Mouse (Mus musculus) heart, adult 2 months (tissue): ENCODE results near the gene Gm28269. TPM values are rescaled to one million over a fixed set of nuclear protein-coding genes. Genes with fewer than 3 reads are reported as not detected.

Experiments
- DNase-seq, 2 experiments: peaks; one replicate each; pipeline ENCODE4 v3.0.0; 2021
- H3K27ac ChIP-seq: fragments of 200-600 bp; 2 replicates; pipeline ENCODE4 v1.8.1; 2022
- H3K27me3 ChIP-seq: fragments of 200-500 bp; 2 replicates; pipeline ENCODE4 v1.6.1; 2012; ENCODE audit warnings: mild to moderate bottlenecking, low read length, inconsistent platforms, mixed read lengths; ENCODE audit not compliant: control insufficient read depth, insufficient read depth
- H3K36me3 ChIP-seq: fragments of 200-500 bp; 2 replicates; pipeline ENCODE4 v1.6.1; 2012; ENCODE audit warnings: low read length, inconsistent platforms; ENCODE audit not compliant: control insufficient read depth, insufficient read depth
- H3K4me1 ChIP-seq: fragments of 200-500 bp; 2 replicates; pipeline ENCODE4 v1.6.1; 2011; ENCODE audit warnings: low read length; ENCODE audit not compliant: control insufficient read depth, insufficient read depth
- H3K4me3 ChIP-seq: fragments of 200-600 bp; 2 replicates; pipeline ENCODE4 v1.8.1; 2022
- H3K79me2 ChIP-seq: fragments of 200-500 bp; replicated peaks from 2 replicates; pipeline ENCODE4 v1.6.1; 2012; ENCODE audit warnings: mild to moderate bottlenecking, inconsistent platforms, low read length, moderate library complexity, mixed read lengths; ENCODE audit not compliant: control insufficient read depth, insufficient read depth
- H3K9ac ChIP-seq: fragments of 200-500 bp; 2 replicates; pipeline ENCODE4 v1.6.1; 2012; ENCODE audit warnings: low read depth, mild to moderate bottlenecking, control low read depth, inconsistent platforms, low read length, mixed read lengths
- CTCF ChIP-seq: fragments of 200-600 bp; IDR thresholded peaks from 2 replicates; pipeline ENCODE4 v1.8.1; 2022; ENCODE audit warnings: antibody characterized with exemption, mild to moderate bottlenecking, moderate library complexity
- EP300 ChIP-seq: fragments of 200-500 bp; IDR thresholded peaks from 2 replicates; pipeline ENCODE4 v1.6.1; 2011; ENCODE audit warnings: low read depth, low read length, control low read depth; ENCODE audit not compliant: insufficient read depth
- POLR2A ChIP-seq: fragments of 200-500 bp; IDR thresholded peaks from 2 replicates; pipeline ENCODE4 v1.6.1; 2011; ENCODE audit warnings: mild to moderate bottlenecking, low read depth, low read length, control low read depth; ENCODE audit not compliant: insufficient read depth
- WGBS: fragments of 180-500 bp; shearing (Covaris S2); methylation state at CpG from one replicate; pipeline ENCODE4 v1.1.7; 2018; 5-methylcytosine and 5-hydroxymethylcytosine counted together
- intact Hi-C: fragments of 180-260 bp; cut with DNase I; formaldehyde crosslinking; loops from one replicate; pipeline ENCODE4 v1.15.1; 2025
- long read RNA-seq: library from polyadenylated mRNA; stranded (forward); transcript quantifications from one replicate; pipeline ENCODE4 v2.0.0, GENCODE M21; 2021
- polyA plus RNA-seq: library from polyadenylated mRNA; depleted of rRNA; stranded (reverse); fragments of >200 nt; gene quantifications from 2 replicates; pipeline ENCODE4 v1.2.3, GENCODE M21; 2012; rRNA removed
- total RNA-seq, 2 experiments: library from RNA; stranded (reverse); gene quantifications; 2 replicates each; pipeline ENCODE4 v1.2.3; 2021

Gm28269 gene
- total RNA-seq = not detected
- polyA plus RNA-seq = not detected in 2 replicates
- long read RNA-seq = 0 reads

GRCm38 (mm10) chrX:21744997-21745396, at the start of gene Gm28269:
Gm28269 (minus strand) TSS chrX:21745097.
- no peaks in the 10 kb centered on the region for H3K79me2 ChIP-seq
- intact Hi-C loops = no loop called here
- H3K9ac ChIP-seq = no peak within 1 kb of the TSS
- H3K27ac ChIP-seq = no peak within 1 kb of the TSS
- no peak for DNase-seq
- no peaks in the 10 kb centered on the region for H3K4me1 ChIP-seq
- H3K4me3 ChIP-seq = no peak within 1 kb of the TSS
- TF ChIP-seq POLR2A (no peak), EP300 (no peak), CTCF (no peak)
- no peaks in the 10 kb centered on the region for H3K36me3 ChIP-seq
- H3K27me3 ChIP-seq = no peaks in the 10 kb centered on the region

- H3K9ac ChIP-seq = no peak overlapping the region
- WGBS = 76% methylated on average over 2 of the region's 2 CpGs
- no peak overlapping the region for H3K27ac ChIP-seq
- H3K36me3 ChIP-seq = no peaks in the 10 kb centered on the region
- TF ChIP-seq EP300 (no peak), CTCF (no peak), POLR2A (no peak)
- H3K79me2 ChIP-seq = no peaks in the 10 kb centered on the region
- no peak overlapping the region for H3K4me3 ChIP-seq
- no peaks in the 10 kb centered on the region for H3K27me3 ChIP-seq
- no peaks in the 10 kb centered on the region for H3K4me1 ChIP-seq
- intact Hi-C loops = no loop called here
- no peak for DNase-seq
These were observed 28.0 kb downstream of the Gm28269 start for GRCm38 (mm10) chrX:21716885-21717284.

- DNase-seq = no peak
- Histone ChIP-seq H3K27me3 (no peaks in the 10 kb centered on the region), H3K79me2 (no peaks in the 10 kb centered on the region), H3K4me3 (no peak overlapping the region), H3K36me3 (no peaks in the 10 kb centered on the region), H3K4me1 (no peaks in the 10 kb centered on the region), H3K27ac (no peak overlapping the region), H3K9ac (no peak overlapping the region)
- intact Hi-C loops = no loop called here
- TF ChIP-seq EP300 (no peak), POLR2A (no peak), CTCF (no peak)
- WGBS = 54% methylated on average over 5 of the region's 5 CpGs
These were observed 29.6 kb downstream of the Gm28269 start for GRCm38 (mm10) chrX:21715293-21715692.

GRCm38 (mm10) chrX:21714829-21715228, 30.1 kb downstream of the Gm28269 start, which contains the start of gene Slc6a14:
Slc6a14 (plus strand) TSS chrX:21714896.
- intact Hi-C loops = no loop called here
- 71% methylated on average over 7 of the region's 7 CpGs for WGBS

GRCm38 (mm10) chrX:21704470-21704869, 40.4 kb downstream of the Gm28269 start:
- 80% methylated on average over 1 of the region's 1 CpGs for WGBS
- Histone ChIP-seq H3K36me3 (no peaks in the 10 kb centered on the region), H3K27me3 (no peaks in the 10 kb centered on the region), H3K79me2 (no peaks in the 10 kb centered on the region), H3K4me1 (no peaks in the 10 kb centered on the region), H3K27ac (no peak overlapping the region), H3K9ac (no peak overlapping the region), H3K4me3 (no peak overlapping the region)
- intact Hi-C loops = no loop called here
- TF ChIP-seq POLR2A (no peak), EP300 (no peak), CTCF (no peak)
- DNase-seq = no peak

More at GRCm38 (mm10) chrX:21714829-21715228, 30.1 kb downstream of the Gm28269 start, which contains the start of gene Slc6a14:
- no peak for DNase-seq
- no peaks in the 10 kb centered on the region for H3K4me1 ChIP-seq
- TF ChIP-seq EP300 (no peak), CTCF (no peak), POLR2A (no peak)
- H3K27ac ChIP-seq = no peak within 1 kb of the TSS
- no peaks in the 10 kb centered on the region for H3K36me3 ChIP-seq
- H3K27me3 ChIP-seq = no peaks in the 10 kb centered on the region
- no peak within 1 kb of the TSS for H3K4me3 ChIP-seq
- H3K79me2 ChIP-seq = no peaks in the 10 kb centered on the region
- H3K9ac ChIP-seq = no peak within 1 kb of the TSS

- WGBS = 61% methylated on average over 4 of the region's 4 CpGs
- H3K4me1 ChIP-seq = no peaks in the 10 kb centered on the region
- H3K27ac ChIP-seq = no peak overlapping the region
- TF ChIP-seq POLR2A (no peak), EP300 (no peak), CTCF (no peak)
- no peaks in the 10 kb centered on the region for H3K79me2 ChIP-seq
- intact Hi-C loops = no loop called here
- H3K36me3 ChIP-seq = no peaks in the 10 kb centered on the region
- no peak overlapping the region for H3K4me3 ChIP-seq
- H3K9ac ChIP-seq = no peak overlapping the region
- no peaks in the 10 kb centered on the region for H3K27me3 ChIP-seq
- DNase-seq = no peak
These were observed 43.3 kb downstream of the Gm28269 start for GRCm38 (mm10) chrX:21701646-21702045.
